Mouse (Mus musculus) kidney, adult 9 months (tissue): ENCODE data around the gene Mcrs1.
A peak's percentile ranks its signal among the peaks of the same experiment; 100 is the strongest.
"Not testable (repeated sequence)": the region's sequence is repeated elsewhere in the genome, so short reads cannot be mapped to it uniquely, and the experiment has no call there.

ENCODE experiments used
- DNase-seq: peaks from one replicate; pipeline ENCODE4 v3.0.0; 2022

The Mcrs1 gene

DNA sequence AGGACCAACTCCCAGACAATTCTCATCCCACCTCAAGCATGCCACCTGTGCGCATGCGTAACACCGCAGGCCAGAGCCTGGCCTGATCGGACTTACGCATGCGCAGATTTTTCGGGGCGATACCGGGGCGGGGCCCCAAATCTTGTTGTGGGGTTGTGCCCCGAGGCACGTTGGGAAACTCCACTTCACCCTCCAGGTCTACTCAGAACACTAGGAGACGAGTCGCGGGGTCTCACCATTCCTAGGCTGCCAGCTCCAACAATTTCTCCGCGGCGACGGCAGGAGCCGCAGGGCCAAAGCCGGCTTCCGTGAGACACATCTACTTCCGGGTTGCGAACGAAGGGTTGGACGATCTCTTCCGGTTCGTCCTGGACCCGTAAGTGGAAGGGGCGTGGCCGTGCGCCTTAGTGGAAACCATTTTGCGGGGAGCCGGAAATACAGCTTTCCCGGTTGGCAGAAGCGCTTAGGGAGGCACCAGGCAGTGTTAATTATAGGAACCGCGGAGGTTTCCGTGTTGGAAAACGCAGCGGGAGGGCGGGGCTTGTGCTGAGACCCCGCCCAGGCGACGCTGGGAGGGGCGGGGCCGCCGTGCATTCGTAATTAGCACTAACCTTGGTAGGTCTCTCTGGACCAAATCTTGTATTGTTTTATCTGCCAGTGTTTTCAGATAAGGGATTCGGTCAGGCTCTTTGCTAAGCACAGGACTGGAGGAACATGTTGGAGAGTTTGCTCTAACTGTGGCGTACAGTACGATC lies at the start of gene Mcrs1:
Gene Mcrs1, minus strand, starts transcription at position 336 of the 755 bp plus-strand sequence.
- DNase-seq, result peak; percentile 99

DNA sequence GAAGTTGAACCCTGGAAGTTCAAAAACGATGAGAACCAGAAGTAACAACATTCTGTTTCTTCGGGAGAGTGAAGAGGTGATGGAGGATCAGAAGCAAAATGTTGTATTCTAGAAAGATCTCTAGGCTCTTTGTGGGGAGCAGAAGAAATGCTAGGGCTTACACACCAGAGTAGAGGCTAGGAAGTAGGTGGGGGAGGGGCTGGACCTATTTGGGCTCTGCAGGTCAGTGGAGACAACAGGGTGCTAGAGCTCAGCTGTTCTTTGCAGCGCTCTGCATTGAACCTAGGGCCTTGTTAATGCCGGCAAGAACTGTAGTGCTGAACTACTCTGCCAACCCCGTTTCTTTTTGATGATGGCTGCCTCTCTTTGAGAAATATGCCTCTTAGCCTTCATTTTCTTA lies 44.5 kb upstream of the Mcrs1 start:
- DNase-seq, result peak; percentile 19

GRCm38 (mm10) chr15:99295484-99295981 lies 43.8 kb upstream of the Mcrs1 start, which contains the start of gene Fam186b:
Gene Fam186b, minus strand, starts transcription at chr15:99295888.
- DNase-seq, result peak; percentile 47

DNA sequence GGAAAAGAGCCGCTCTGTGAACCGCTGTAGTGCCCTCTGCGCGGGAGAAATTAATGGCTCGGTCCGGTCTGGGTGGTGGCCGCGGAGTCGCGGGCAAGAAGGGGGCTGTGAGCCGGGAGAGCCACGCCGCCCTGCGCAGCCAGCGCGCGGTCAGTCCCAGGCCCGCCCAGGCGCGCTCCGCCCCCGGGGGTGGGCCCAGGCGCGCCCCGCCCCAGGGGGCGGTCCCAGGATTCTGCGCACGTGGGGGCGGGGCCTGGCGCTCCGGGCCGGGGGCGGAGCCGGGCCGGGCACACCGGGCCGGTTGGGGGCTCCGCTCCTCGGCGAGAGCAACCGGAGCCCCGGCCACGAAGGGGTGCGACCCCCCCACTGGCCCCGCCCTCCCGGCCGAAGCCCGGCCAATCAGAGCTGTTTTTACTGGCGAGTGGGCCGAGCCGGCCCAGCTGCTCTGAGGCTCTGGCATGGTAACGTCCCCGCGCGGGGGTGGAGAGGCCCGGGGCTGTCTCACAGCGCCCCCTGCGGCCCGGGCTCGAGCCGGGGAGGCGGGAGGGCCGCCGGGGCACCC lies 43.1 kb upstream of the Mcrs1 start, which contains the start of gene Prpf40b:
Gene Prpf40b, plus strand, starts transcription at position 275 of the 562 bp plus-strand sequence.
- DNase-seq, result peak; percentile 95

GRCm38 (mm10) chr15:99294287-99294686 lies 42.5 kb upstream of the Mcrs1 start:
- DNase-seq, result no peak

DNA sequence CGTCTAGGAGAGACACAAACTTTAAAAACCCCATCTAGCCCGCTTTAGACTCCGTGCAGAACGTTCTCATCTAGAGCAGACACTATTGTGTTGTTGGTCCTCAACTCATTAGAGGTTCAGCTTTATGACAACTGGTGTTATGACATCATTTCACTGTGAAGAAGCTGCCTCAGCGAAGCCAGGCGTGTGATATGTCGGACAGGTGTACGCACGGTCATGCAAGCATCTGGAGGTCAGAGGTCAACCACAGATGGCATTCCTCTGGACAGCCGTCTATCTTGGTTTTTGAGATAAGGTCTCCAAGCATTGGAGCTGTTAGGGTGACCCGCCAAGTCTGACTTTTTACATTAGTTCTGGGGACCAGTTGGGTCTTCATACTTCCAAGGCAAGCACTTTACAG lies 38.8 kb upstream of the Mcrs1 start:
- DNase-seq, result no peak

- no peak for DNase-seq
Observed at GRCm38 (mm10) chr15:99285189-99285535, 33.4 kb upstream of the Mcrs1 start.

DNA sequence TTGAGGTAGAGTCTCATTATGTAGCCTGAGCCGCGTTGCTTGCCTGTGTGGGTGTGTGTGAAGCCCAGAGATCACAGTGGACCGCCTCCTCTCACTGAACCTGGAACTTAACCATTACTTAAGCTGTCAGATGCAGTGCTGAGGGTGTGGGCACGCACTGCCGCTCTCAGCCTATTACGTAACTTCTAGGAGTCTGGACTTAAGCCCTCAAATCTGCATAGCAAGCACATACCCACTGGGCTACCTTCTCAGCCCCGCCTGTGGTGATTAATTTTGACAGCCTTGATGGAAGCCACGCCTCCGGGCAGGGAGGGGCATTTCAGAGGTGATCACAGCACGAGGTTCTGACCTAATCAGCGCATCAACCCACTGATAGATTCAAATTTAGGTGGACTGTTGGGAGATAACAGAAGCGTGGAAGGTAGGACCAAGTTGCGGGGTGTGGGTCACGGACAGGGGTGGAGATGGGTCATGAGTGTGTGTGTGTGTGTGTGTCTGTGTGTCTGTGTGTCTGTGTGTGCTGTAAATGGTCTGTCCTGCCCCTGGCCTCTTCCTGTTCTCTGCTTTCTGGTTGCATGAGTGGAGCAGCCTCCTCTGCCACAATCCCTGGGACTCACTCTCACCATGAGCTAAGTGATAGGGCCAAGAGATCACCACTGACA lies 32.9 kb upstream of the Mcrs1 start:
- DNase-seq, result peak; percentile 94

DNA sequence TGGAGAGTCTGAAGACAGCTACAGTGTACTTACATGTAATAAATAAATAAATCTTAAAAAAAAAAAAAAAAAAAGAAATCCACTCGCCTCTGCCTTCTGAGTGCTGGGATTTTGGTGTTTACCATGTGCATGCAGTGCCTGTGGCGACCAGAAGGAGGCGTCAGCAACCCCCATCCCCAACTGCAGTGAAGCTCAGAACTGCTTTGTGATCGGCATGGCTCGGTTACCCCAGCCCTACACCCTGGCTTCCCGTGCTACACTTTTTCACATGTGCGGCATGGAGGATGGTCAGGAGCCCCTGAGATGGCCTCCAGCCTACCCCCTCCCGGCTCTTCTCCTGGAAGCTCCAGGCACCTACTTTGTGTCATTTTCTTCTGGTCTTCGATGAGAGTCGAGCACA lies 31.7 kb upstream of the Mcrs1 start:
- no peak for DNase-seq

- no peak for DNase-seq
Observed at GRCm38 (mm10) chr15:99278271-99278670, 26.5 kb upstream of the Mcrs1 start.

- no peak for DNase-seq
Observed at GRCm38 (mm10) chr15:99276095-99276494, 24.3 kb upstream of the Mcrs1 start.

- peak; percentile 86 for DNase-seq
Observed at GRCm38 (mm10) chr15:99265679-99266078, 13.9 kb upstream of the Mcrs1 start.

GRCm38 (mm10) chr15:99264363-99264762 lies 12.6 kb upstream of the Mcrs1 start:
- no peak for DNase-seq

DNA sequence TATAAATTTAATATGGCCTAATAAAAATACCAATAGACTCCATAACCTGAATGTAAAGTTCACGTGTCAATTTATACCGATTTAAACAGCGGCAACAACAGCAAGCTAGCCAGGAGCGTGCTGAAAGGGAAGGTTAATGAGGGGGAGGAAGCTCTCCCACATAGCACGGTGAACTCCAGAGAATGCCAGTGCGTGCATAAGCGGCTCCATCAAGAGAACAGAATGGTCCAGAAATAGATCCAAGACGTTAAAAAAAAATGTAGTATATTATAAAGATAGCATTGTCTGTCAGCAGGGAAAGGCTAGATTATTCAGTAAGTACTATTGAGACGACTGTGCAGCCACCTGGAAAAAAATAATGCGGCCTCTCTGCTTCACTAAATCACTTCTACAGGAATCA lies 10.9 kb upstream of the Mcrs1 start:
- DNase-seq, result no peak

- DNase-seq, result peak; percentile 84
Observed at GRCm38 (mm10) chr15:99259730-99260252, 8.0 kb upstream of the Mcrs1 start.

- no peak for DNase-seq
Observed at GRCm38 (mm10) chr15:99259167-99259729, 7.5 kb upstream of the Mcrs1 start.

- no peak for DNase-seq
Observed at GRCm38 (mm10) chr15:99255241-99255749, 3.5 kb upstream of the Mcrs1 start.

DNA sequence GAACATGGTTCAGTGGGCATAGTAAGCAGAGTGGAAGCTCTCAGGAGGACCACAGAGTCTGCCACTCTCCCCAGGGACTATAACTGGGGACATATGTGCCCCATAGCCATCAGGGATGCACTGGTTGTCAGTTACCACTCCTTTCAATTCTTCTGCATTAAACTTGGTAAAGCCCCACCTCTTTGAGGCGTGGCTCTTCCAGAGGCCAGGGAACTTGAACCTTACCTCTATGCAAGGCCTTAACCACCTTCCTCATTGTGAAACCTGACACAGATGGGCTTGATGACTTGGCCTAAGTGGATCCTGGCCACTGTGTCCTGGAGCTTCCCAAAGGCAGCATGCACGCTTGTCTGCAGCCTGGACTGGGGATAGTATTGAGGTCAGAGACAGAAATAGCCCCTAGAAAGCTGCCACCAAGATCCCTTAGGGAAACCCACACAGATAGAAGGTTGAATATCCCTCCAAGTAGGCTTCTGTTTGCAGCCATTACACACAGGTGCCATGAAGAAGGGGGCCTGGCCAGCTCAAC lies 2.8 kb upstream of the Mcrs1 start:
- DNase-seq, result no peak

- DNase-seq, result no peak
Observed at GRCm38 (mm10) chr15:99253772-99254171, 2.0 kb upstream of the Mcrs1 start.

DNA sequence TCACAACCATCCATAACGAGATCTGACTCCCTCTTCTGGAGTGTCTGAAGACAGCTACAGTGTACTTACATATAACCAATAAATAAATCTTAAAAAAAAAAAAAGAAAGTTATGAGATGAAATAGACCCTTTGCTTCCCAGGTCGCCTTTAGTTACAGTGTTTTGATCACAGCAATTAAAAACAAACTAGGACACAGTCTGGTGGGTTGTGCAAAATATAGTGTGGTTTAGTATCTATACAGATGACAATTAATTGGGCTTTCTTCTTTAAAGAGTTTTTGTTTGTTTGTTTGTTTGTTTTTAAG lies 1.4 kb upstream of the Mcrs1 start:
- not testable (repeated sequence) for DNase-seq

DNA sequence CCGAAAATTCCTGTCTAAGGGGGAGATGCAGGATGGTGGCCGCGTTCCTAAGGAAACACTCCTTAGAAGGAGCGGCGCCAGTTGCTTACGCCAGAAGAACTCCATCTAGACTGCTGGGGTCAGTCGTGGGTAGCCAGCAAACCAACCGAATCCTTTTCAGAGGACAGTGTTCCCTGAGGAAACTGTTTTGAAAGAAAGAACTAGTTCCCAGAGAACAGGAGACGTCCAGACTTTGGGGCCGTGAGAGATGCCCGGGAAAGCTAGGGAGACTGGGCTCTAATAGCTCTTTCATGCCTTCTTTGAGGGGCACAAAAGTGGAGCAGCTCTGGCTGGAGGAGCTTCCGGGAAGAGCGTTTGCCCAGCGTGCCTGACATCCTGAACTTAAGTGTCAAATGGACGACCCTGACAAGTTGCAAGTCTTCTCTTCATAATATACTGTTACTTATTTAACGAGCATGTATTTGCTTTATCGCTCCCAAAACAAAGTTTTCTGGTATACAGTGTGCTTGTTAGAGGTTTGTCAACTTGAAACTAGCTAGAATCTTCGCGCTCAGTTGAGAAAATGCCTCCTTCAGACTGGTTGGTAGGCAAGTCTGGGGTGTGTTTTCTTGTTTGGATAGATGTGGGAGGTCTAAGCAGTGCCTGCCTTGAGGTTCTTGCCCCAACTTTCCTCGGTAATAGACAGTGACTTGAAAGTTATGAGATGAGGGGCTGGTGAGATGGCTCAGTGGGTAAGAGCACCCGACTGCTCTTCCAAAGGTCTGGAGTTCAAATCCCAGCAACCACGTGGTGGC lies 817 bp upstream of the Mcrs1 start:
- DNase-seq, result no peak

GRCm38 (mm10) chr15:99251111-99251510 lies 650 bp downstream of the Mcrs1 start:
- peak; percentile 42 for DNase-seq
